Mouse (Mus musculus): ENCODE results near the gene Rora. TPM values are rescaled to one million over a fixed set of nuclear protein-coding genes. Genes with fewer than 3 reads are reported as not detected.

Rora gene
- polyA plus RNA-seq, 1 experiment = 0.86 TPM

DNA sequence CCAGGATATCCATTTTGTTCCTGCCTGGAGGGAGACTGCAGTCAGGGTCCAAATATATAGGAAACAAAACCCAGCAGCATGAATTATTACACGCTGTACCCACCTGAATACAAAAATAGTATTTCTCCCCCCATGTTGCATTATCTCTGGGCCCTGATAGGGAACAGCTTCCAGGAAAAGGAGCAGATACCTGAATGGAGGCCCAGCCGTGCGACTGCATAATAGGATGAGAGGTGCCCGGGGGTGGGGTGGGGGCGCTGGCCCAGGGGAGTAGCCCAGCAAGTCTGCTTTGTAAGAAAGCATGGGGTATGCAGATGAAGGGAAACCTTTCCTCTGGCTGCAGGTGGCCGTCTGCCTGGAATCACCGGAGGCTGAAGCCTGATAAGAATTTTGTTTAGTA, 108.1 kb downstream of the Rora start:
- TF ChIP-seq REST (IDR thresholded peaks at IDR 0.05; ENCODE audit: insufficient read depth, insufficient read length) = no peak
- no peak for TF ChIP-seq SRF (IDR thresholded peaks at IDR 0.05; ENCODE audit: control insufficient read depth, insufficient read length, low read depth)
- no peak for TF ChIP-seq POLR2AphosphoS2 (IDR thresholded peaks at IDR 0.05; ENCODE audit: insufficient read length, low read depth)
- no peak for TF ChIP-seq E2F4 (IDR thresholded peaks at IDR 0.05; ENCODE audit: insufficient read depth)
- TF ChIP-seq TCF12 (IDR thresholded peaks at IDR 0.05; ENCODE audit: insufficient read depth, poor library complexity, severe bottlenecking) = no peak
- TF ChIP-seq TCF3 (IDR thresholded peaks at IDR 0.05; ENCODE audit: insufficient read length, low read depth) = no peak
- no peak for TF ChIP-seq USF1 (IDR thresholded peaks at IDR 0.05; ENCODE audit: low read depth)
- TF ChIP-seq MAX (IDR thresholded peaks at IDR 0.05; ENCODE audit: low read depth) = no peak
- no peak for TF ChIP-seq MYOG (IDR thresholded peaks at IDR 0.05; ENCODE audit: control insufficient read depth in 1 of 3, insufficient read depth in 1 of 3, insufficient read length in 2 of 3, low read depth in 2 of 3)
- no peak for TF ChIP-seq POLR2A (IDR thresholded peaks at IDR 0.05; ENCODE audit: insufficient read length, low read depth)
- TF ChIP-seq CEBPB (IDR thresholded peaks at IDR 0.05; ENCODE audit: insufficient read depth, poor library complexity, severe bottlenecking) = no peak
- no peak for TF ChIP-seq MYOD1 (IDR thresholded peaks at IDR 0.05; ENCODE audit: control insufficient read depth in 1 of 3, insufficient read length in 2 of 3, low read depth in 2 of 3)
- no peak overlapping the region for H3K4me2 ChIP-seq (ENCODE audit: low read depth)
- no peak overlapping the region for H3ac ChIP-seq (ENCODE audit: control insufficient read depth, insufficient read length)

DNA sequence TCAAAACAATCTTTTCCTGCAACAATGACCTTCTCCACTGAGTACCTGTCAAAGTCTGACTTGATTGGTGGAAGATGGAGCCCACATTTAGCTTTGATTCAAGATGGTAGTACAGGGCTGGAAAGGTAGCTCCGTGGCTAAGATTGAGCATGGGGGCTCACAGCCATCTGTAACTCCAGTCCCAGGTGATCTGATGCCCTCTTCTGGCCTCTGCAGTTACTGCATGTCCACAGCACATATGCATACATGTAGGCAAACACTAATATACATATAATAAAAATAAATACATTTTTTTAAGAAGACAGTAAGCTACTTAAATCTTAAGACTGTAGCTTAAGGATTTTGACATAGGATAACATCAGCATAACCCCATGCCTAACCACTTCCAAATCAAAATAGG, 112.0 kb downstream of the Rora start:
- H3K27me3 ChIP-seq (ENCODE audit: control insufficient read depth, insufficient read depth, insufficient read length) = no peaks in the 10 kb centered on the region
- TF ChIP-seq POLR2AphosphoS2 (IDR thresholded peaks at IDR 0.05; ENCODE audit: insufficient read length, low read depth) = no peak
- TF ChIP-seq USF1 (IDR thresholded peaks at IDR 0.05; ENCODE audit: low read depth) = no peak
- TF ChIP-seq MYOD1 (IDR thresholded peaks at IDR 0.05; ENCODE audit: control insufficient read depth in 1 of 3, insufficient read length in 2 of 3, low read depth in 2 of 3) = no peak
- TF ChIP-seq MAX (IDR thresholded peaks at IDR 0.05; ENCODE audit: low read depth) = no peak
- no peak for TF ChIP-seq CEBPB (IDR thresholded peaks at IDR 0.05; ENCODE audit: insufficient read depth, poor library complexity, severe bottlenecking)
- no peak for TF ChIP-seq POLR2A (IDR thresholded peaks at IDR 0.05; ENCODE audit: insufficient read length, low read depth)
- no peak for TF ChIP-seq REST (IDR thresholded peaks at IDR 0.05; ENCODE audit: insufficient read depth, insufficient read length)
- no peak for TF ChIP-seq E2F4 (IDR thresholded peaks at IDR 0.05; ENCODE audit: insufficient read depth)
- no peak for TF ChIP-seq SRF (IDR thresholded peaks at IDR 0.05; ENCODE audit: control insufficient read depth, insufficient read length, low read depth)
- no peak for TF ChIP-seq TCF3 (IDR thresholded peaks at IDR 0.05; ENCODE audit: insufficient read length, low read depth)
- TF ChIP-seq TCF12 (IDR thresholded peaks at IDR 0.05; ENCODE audit: insufficient read depth, poor library complexity, severe bottlenecking) = no peak
- no peak for TF ChIP-seq MYOG (IDR thresholded peaks at IDR 0.05; ENCODE audit: control insufficient read depth in 1 of 3, insufficient read depth in 1 of 3, insufficient read length in 2 of 3, low read depth in 2 of 3)
- H3ac ChIP-seq (ENCODE audit: control insufficient read depth, insufficient read length) = no peak overlapping the region
- H3K4me3 ChIP-seq = no peak overlapping the region
- H3K79me2 ChIP-seq (ENCODE audit: control insufficient read depth, insufficient read depth) = no peaks in the 10 kb centered on the region
- no peaks in the 10 kb centered on the region for H3K36me3 ChIP-seq (ENCODE audit: control insufficient read depth, insufficient read depth)
- no peak overlapping the region for H3K4me2 ChIP-seq (ENCODE audit: low read depth)

More for the DNA sequence above, 108.1 kb downstream of the Rora start:
- Histone ChIP-seq H3K27me3 (ENCODE audit: control insufficient read depth, insufficient read depth, insufficient read length) (no peaks in the 10 kb centered on the region), H3K36me3 (ENCODE audit: control insufficient read depth, insufficient read depth) (no peaks in the 10 kb centered on the region), H3K4me3 (no peak overlapping the region), H3K79me2 (ENCODE audit: control insufficient read depth, insufficient read depth) (no peaks in the 10 kb centered on the region)

DNA sequence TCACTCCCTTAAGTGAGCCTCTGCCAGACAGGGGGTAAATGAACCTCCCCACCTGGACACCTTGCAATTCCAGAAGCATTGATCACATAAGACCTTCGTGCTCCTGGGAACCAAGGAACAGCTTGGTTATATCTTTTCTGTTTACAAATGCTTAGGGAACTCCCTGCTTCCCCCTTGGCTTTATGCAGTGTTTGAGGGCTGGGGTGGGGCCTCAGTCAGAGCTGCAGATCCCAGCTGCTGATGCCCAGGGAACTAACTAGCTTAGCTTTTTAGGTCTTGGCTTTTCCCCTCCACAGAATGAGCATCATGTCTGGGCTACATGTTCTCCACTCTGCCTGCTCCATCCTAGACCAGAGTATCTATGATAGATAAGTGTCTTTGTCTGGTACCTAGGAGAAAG, 116.1 kb downstream of the Rora start:
- Histone ChIP-seq H3K27me3 (ENCODE audit: control insufficient read depth, insufficient read depth, insufficient read length) (no peaks in the 10 kb centered on the region), H3K4me2 (ENCODE audit: low read depth) (no peak overlapping the region), H3K79me2 (ENCODE audit: control insufficient read depth, insufficient read depth) (no peaks in the 10 kb centered on the region), H3ac (ENCODE audit: control insufficient read depth, insufficient read length) (no peak overlapping the region), H3K36me3 (ENCODE audit: control insufficient read depth, insufficient read depth) (no peaks in the 10 kb centered on the region), H3K4me3 (no peak overlapping the region)
- no peak for TF ChIP-seq POLR2AphosphoS2 (IDR thresholded peaks at IDR 0.05; ENCODE audit: insufficient read length, low read depth)
- TF ChIP-seq MAX (IDR thresholded peaks at IDR 0.05; ENCODE audit: low read depth) = no peak
- TF ChIP-seq E2F4 (IDR thresholded peaks at IDR 0.05; ENCODE audit: insufficient read depth) = no peak
- no peak for TF ChIP-seq REST (IDR thresholded peaks at IDR 0.05; ENCODE audit: insufficient read depth, insufficient read length)
- no peak for TF ChIP-seq CEBPB (IDR thresholded peaks at IDR 0.05; ENCODE audit: insufficient read depth, poor library complexity, severe bottlenecking)
- TF ChIP-seq MYOG (IDR thresholded peaks at IDR 0.05; ENCODE audit: control insufficient read depth in 1 of 3, insufficient read depth in 1 of 3, insufficient read length in 2 of 3, low read depth in 2 of 3) = no peak
- no peak for TF ChIP-seq USF1 (IDR thresholded peaks at IDR 0.05; ENCODE audit: low read depth)

DNA sequence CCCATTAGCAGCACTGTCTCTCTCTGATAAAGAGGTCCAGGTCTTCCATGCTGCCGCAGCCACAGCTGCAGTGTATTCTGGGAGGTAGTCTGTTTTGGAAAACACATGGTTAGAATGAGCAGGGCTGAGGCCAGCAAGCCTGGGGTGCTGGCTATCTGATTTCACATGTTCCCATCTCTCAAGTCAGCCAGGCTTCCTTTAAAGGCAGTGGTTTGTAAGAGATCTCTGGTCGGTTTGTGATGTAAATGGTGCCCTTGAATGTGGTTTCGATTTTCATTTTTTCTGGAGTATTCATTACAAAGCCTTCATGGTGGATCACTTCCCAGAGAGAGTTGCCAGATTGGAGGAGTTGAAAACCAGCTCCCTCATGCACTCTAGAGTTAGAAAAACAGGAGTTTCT, 117.8 kb downstream of the Rora start:
- Histone ChIP-seq H3K36me3 (ENCODE audit: control insufficient read depth, insufficient read depth) (no peaks in the 10 kb centered on the region), H3K4me3 (no peak overlapping the region), H3ac (ENCODE audit: control insufficient read depth, insufficient read length) (no peak overlapping the region), H3K79me2 (ENCODE audit: control insufficient read depth, insufficient read depth) (no peaks in the 10 kb centered on the region), H3K4me2 (ENCODE audit: low read depth) (no peak overlapping the region), H3K27me3 (ENCODE audit: control insufficient read depth, insufficient read depth, insufficient read length) (no peaks in the 10 kb centered on the region)
- TF ChIP-seq TCF3 (IDR thresholded peaks at IDR 0.05; ENCODE audit: insufficient read length, low read depth) (no peak), SRF (IDR thresholded peaks at IDR 0.05; ENCODE audit: control insufficient read depth, insufficient read length, low read depth) (no peak), E2F4 (IDR thresholded peaks at IDR 0.05; ENCODE audit: insufficient read depth) (no peak), CEBPB (IDR thresholded peaks at IDR 0.05; ENCODE audit: insufficient read depth, poor library complexity, severe bottlenecking) (no peak), MAX (IDR thresholded peaks at IDR 0.05; ENCODE audit: low read depth) (no peak), MYOD1 (IDR thresholded peaks at IDR 0.05; ENCODE audit: control insufficient read depth in 1 of 3, insufficient read length in 2 of 3, low read depth in 2 of 3) (no peak), MYOG (IDR thresholded peaks at IDR 0.05; ENCODE audit: control insufficient read depth in 1 of 3, insufficient read depth in 1 of 3, insufficient read length in 2 of 3, low read depth in 2 of 3) (no peak), USF1 (IDR thresholded peaks at IDR 0.05; ENCODE audit: low read depth) (no peak), TCF12 (IDR thresholded peaks at IDR 0.05; ENCODE audit: insufficient read depth, poor library complexity, severe bottlenecking) (no peak), POLR2AphosphoS2 (IDR thresholded peaks at IDR 0.05; ENCODE audit: insufficient read length, low read depth) (no peak), REST (IDR thresholded peaks at IDR 0.05; ENCODE audit: insufficient read depth, insufficient read length) (no peak), POLR2A (IDR thresholded peaks at IDR 0.05; ENCODE audit: insufficient read length, low read depth) (no peak)
